Mouse (Mus musculus) intestine, embryonic 15.5 days (tissue): Measurements from ENCODE around the gene Grtp1. TPM values are rescaled to one million over a fixed set of nuclear protein-coding genes. Genes with fewer than 3 reads are reported as not detected.

Experiments
- ATAC-seq: fragments of 200-750 bp; cut with Nextera tagmentation; 2 replicates; pipeline ENCODE4 v1.8.0; 2017; ENCODE audit warnings: moderate TSS enrichment, moderate library complexity
- H3K27ac ChIP-seq: fragments of 300-500 bp; sonication (generic); 2 replicates; pipeline ENCODE4 v1.5.1; 2015; ENCODE audit warnings: mild to moderate bottlenecking, inconsistent platforms
- H3K27me3 ChIP-seq: fragments of 300-500 bp; sonication (generic); replicated peaks from 2 replicates; pipeline ENCODE4 v1.6.1; 2015; ENCODE audit warnings: inconsistent platforms
- H3K36me3 ChIP-seq: fragments of 300-500 bp; sonication (generic); 2 replicates; pipeline ENCODE4 v1.6.1; 2015; ENCODE audit warnings: inconsistent platforms
- H3K4me1 ChIP-seq: fragments of 300-500 bp; sonication (generic); replicated peaks from 2 replicates; pipeline ENCODE4 v1.6.1; 2015; ENCODE audit warnings: inconsistent platforms
- H3K4me2 ChIP-seq: fragments of 300-500 bp; sonication (generic); replicated peaks from 2 replicates; pipeline ENCODE4 v1.6.1; 2015; ENCODE audit warnings: mild to moderate bottlenecking, inconsistent platforms
- H3K4me3 ChIP-seq: fragments of 300-500 bp; sonication (generic); replicated peaks from 2 replicates; pipeline ENCODE4 v1.5.1; 2015; ENCODE audit warnings: inconsistent platforms
- H3K9ac ChIP-seq: fragments of 300-500 bp; sonication (generic); 2 replicates; pipeline ENCODE4 v1.6.1; 2015; ENCODE audit warnings: inconsistent platforms
- H3K9me3 ChIP-seq: fragments of 300-500 bp; sonication (generic); 2 replicates; pipeline ENCODE4 v1.6.1; 2016; ENCODE audit warnings: inconsistent platforms
- WGBS: fragments of 180-500 bp; shearing (Covaris S2); methylation state at CpG from one replicate; pipeline ENCODE4 v1.1.7; 2015; 5-methylcytosine and 5-hydroxymethylcytosine counted together
- polyA plus RNA-seq: library from polyadenylated mRNA; unstranded; fragments of >200 nt; fragmentation: Nextera tagmentation; extraction: Ambion mirVana; gene quantifications from 2 replicates; pipeline ENCODE4 v1.2.1, GENCODE M21; 2015

The Grtp1 gene
- polyA plus RNA-seq, 1 experiment from 2014 or later: 51.6 TPM

DNA sequence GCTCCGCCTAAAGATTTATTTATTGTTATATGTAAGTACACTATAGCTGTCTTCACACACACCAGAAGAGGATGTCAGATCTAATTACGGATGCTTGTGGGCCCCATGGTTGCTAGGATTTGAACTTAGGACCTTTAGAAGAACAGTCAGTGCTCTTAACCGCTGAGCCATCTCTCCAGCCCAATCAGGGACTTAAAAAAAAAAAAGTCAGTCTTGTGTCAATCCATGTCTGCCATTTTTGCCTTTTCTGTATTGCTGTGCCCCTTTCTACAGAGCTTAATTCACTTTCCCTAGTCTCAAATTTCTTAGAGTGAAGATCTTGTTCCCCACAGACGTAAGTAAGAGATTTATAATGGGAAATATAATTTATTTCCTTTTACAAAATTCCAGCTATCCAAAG is 18.0 kb upstream of the Grtp1 start:
- ATAC-seq: no peak
- no peaks in the 10 kb centered on the region for H3K27me3 ChIP-seq
- no peaks in the 10 kb centered on the region for H3K36me3 ChIP-seq
- H3K27ac ChIP-seq: no peak overlapping the region
- 77% methylated on average over 4 of the region's 4 CpGs for WGBS
- no peak overlapping the region for H3K4me2 ChIP-seq
- peaks cover 5% of the 10 kb centered on the region for H3K4me1 ChIP-seq
- H3K9ac ChIP-seq: no peak overlapping the region
- no peak overlapping the region for H3K4me3 ChIP-seq
- no peaks in the 10 kb centered on the region for H3K9me3 ChIP-seq

DNA sequence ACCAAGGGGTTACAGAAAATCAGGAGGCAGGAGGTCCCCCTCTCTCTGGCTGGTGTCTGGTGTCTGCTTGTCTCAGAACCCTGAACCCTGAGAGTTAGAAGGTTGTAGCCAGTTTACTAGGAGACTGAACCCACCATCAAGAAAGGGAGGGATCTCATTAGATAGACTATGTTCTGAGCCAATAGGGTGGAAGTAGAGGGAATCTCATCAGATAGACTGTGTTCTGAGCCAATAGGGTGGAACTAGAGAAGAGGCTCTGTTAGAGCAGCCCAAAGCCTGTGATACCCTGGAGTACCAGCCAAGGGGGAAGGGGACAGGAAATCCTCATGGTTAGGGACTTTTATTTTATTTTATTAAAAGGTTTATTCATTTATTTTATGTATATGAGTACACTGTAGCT is 17.6 kb upstream of the Grtp1 start:
- H3K4me1 ChIP-seq: peaks cover 8% of the 10 kb centered on the region
- no peaks in the 10 kb centered on the region for H3K27me3 ChIP-seq
- no peak overlapping the region for H3K27ac ChIP-seq
- no peak for ATAC-seq
- no peak overlapping the region for H3K4me3 ChIP-seq
- H3K9me3 ChIP-seq: no peaks in the 10 kb centered on the region
- H3K9ac ChIP-seq: no peak overlapping the region
- no peak overlapping the region for H3K4me2 ChIP-seq
- H3K36me3 ChIP-seq: no peaks in the 10 kb centered on the region

DNA sequence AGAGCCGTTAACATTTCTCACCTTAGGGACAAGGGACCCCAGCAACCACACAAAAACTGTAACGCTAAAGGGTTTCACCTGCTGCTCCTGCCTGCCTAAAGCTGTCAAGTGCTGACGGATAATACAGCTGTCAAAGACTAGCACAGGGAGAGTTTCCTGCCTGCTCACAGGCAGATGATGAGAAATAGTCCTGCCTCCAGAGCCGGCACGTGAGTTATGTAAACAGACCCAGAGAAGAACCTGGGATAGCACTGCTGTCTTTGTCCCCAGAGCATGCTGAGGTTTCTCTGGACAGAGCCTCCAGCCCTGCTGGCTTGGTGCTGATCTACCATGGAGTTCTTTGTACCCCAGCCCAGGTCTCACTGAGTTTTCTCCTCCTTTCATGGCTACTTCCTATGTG is 16.7 kb upstream of the Grtp1 start:
- no peak for ATAC-seq
- Histone ChIP-seq H3K9me3 (no peaks in the 10 kb centered on the region), H3K4me1 (peaks cover 9% of the 10 kb centered on the region), H3K27ac (no peak overlapping the region), H3K27me3 (no peaks in the 10 kb centered on the region), H3K4me3 (no peak overlapping the region), H3K36me3 (no peaks in the 10 kb centered on the region), H3K9ac (no peak overlapping the region), H3K4me2 (no peak overlapping the region)
- WGBS: 13% methylated on average over 5 of the region's 5 CpGs

DNA sequence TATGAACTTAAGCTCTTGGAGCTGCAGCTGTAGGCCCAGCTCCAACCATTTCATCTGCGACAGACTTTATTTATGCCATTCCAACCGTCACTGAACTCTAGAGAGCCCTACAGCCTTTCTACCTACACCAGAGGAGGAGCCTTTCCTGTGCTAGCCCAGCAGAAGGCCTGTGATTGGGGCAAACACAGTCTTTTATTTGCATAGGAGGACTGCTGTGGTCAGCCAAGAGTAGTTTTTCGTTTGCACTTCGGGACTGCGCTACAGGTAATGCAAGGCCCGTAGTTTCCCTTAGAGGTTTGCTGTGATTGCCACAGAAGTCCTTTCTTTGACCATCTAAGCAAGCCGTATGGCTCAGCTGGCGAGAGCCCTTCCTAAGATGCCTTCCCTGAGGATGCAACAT is 16.0 kb upstream of the Grtp1 start:
- H3K4me1 ChIP-seq: peaks cover 9% of the 10 kb centered on the region
- 57% methylated on average over 8 of the region's 8 CpGs for WGBS
- no peak for ATAC-seq
- no peak overlapping the region for H3K4me3 ChIP-seq
- H3K4me2 ChIP-seq: no peak overlapping the region
- no peak overlapping the region for H3K9ac ChIP-seq
- H3K27ac ChIP-seq: no peak overlapping the region
- no peaks in the 10 kb centered on the region for H3K36me3 ChIP-seq
- H3K27me3 ChIP-seq: no peaks in the 10 kb centered on the region
- H3K9me3 ChIP-seq: no peaks in the 10 kb centered on the region

DNA sequence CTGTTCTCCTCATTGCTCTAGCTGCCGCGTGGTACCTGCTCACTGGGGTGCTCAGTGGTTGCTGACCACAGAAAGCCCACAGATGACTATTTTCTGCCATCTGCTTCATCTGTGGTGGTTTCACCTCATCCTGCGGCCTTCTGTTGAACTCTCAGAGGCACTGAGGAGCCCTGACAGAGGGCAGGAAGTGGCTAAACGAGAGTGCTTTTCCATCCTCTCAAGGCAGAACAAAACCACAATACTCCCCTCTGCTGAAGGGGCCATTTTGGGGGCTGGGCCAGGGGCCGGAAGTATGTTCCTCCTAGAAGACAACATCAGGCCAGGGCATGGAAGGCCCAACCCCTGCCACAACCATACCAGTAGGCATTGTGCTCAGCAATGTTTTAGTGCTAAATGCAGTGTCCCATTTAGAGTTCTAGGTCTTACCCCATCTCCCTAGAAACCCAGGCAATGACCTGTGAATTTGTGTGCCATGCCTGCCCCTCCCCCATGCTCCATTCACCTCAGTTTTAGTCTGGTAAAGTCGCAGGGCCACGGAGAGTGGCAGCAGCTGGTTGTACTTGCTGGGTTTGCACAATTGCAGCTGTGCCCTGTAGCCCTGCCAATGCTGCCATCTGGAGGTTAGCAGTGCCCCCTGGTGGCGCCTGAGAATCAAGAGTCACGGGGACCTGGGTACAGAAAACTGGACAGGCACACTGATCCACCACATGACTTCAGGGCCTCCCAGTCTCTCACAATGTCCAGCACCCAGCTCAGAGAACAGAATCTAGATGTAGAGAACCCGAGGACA is 13.3 kb upstream of the Grtp1 start:
- Histone ChIP-seq H3K9me3 (no peaks in the 10 kb centered on the region), H3K27ac (no peak overlapping the region), H3K4me3 (no peak overlapping the region), H3K27me3 (no peaks in the 10 kb centered on the region), H3K4me1 (peaks cover 10% of the 10 kb centered on the region), H3K4me2 (peak overlapping the region; percentile 35; the same call in 1 of the 2 replicates), H3K9ac (no peak overlapping the region), H3K36me3 (no peaks in the 10 kb centered on the region)
- 22% methylated on average over 10 of the region's 10 CpGs for WGBS
- ATAC-seq: peak; percentile 85

DNA sequence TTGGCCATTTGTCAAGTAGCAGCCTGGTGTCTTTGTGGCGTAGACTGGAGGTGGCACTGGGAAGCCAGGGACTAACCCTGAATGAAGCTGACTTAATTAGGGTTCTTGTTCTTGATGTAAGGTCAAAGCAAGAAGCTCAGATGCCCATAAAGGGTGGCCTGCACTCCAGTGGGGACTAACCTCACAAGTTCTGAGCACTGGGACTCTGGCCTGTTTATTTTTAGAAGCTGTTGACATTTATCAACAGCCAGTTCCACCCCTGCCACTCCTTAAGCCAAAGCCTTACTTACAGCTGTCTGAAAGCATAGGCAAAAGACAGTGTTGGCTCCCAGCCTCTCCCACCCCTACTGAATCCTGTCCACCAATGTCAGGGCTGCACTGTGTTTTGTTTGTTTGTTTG is 9.3 kb upstream of the Grtp1 start:
- H3K27me3 ChIP-seq: no peaks in the 10 kb centered on the region
- no peak overlapping the region for H3K4me3 ChIP-seq
- no peak for ATAC-seq
- H3K36me3 ChIP-seq: no peaks in the 10 kb centered on the region
- H3K4me1 ChIP-seq: peaks cover 10% of the 10 kb centered on the region
- no peaks in the 10 kb centered on the region for H3K9me3 ChIP-seq
- H3K27ac ChIP-seq: no peak overlapping the region
- H3K9ac ChIP-seq: no peak overlapping the region
- 49% methylated on average over 1 of the region's 1 CpGs for WGBS
- no peak overlapping the region for H3K4me2 ChIP-seq

DNA sequence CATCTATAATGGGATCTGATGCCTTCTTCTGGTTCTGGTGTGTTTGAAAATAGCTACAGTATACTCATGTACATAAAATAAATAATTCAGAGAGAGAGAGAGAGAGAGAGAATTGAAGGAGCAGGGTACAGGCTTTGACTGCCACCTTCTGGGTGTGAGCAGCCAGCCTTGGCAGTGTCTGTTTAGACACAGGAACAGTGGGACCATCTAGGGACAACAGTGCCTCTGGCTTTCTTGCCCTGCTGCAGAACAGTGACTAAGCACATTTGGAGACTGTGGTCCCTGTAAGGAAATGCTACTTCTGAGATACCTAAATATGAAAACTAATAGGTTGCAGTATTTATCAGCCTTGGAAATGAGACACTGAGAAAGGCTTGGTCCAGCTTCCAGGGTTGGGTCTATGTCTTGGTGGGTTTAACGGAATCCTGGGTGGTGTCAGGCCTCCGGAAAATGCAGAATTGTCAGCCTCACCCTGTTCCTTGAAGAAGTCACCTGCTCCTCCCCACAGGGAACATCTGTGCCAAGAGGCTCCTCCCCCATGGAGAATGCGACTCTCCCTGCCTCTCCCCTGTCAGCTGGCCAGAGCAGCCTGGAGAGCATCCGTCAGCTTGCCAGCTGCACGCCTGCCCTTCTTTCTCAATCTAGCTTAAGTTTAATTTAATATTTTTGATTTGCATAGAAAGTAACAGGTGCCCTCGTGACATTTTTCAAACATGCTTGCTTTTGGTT is 8.4 kb upstream of the Grtp1 start:
- 39% methylated on average over 6 of the region's 6 CpGs for WGBS
- peaks cover 11% of the 10 kb centered on the region for H3K4me1 ChIP-seq
- ATAC-seq: no peak
- no peak overlapping the region for H3K4me2 ChIP-seq
- no peaks in the 10 kb centered on the region for H3K36me3 ChIP-seq
- H3K27ac ChIP-seq: no peak overlapping the region
- no peak overlapping the region for H3K9ac ChIP-seq
- no peak overlapping the region for H3K4me3 ChIP-seq
- no peaks in the 10 kb centered on the region for H3K27me3 ChIP-seq
- no peaks in the 10 kb centered on the region for H3K9me3 ChIP-seq

DNA sequence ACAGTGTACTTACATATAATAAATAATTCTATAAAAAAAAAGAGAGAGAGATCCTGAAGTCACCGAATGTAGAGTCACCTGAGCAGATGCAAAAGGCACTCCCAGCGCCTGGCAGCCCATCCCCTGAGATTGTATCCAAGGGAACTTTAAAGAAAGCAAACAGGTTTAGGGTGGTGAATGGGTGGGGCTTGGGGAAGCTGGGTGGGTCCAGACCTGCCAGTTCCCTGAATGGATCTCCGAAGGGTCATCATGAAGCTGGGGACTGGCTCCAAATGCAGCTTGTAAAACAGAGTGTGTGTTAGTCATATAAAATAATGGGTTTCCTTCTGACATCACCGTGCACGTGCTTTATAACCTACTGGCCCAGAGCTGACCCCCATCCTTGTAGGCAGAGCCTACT is 5.9 kb upstream of the Grtp1 start:
- H3K4me3 ChIP-seq: no peak overlapping the region
- ATAC-seq: peak; percentile 60
- H3K27me3 ChIP-seq: no peaks in the 10 kb centered on the region
- no peaks in the 10 kb centered on the region for H3K9me3 ChIP-seq
- H3K4me1 ChIP-seq: peaks cover 4% of the 10 kb centered on the region
- H3K9ac ChIP-seq: no peak overlapping the region
- 22% methylated on average over 5 of the region's 5 CpGs for WGBS
- no peaks in the 10 kb centered on the region for H3K36me3 ChIP-seq
- no peak overlapping the region for H3K4me2 ChIP-seq
- no peak overlapping the region for H3K27ac ChIP-seq

DNA sequence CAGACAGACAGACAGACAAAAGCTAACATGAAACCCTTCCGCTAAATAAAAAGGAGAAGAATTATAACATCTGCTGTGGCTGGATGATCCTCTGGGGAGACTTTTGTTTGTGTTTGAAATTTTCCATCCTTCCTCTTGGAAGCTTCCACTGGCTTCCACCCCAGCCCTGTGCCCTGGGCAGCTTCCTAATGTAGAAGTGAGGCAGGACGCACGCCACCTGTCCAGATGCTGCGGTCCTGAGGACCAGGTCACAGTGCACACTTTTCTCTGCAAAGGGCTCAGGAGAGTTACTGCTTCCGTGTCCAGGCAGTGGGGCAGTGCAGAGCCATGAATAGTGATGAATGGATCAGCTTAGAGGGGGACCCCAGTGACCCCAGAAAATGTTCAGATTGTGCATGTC is 4.9 kb upstream of the Grtp1 start:
- WGBS: 75% methylated on average over 5 of the region's 5 CpGs
- H3K9me3 ChIP-seq: no peaks in the 10 kb centered on the region
- H3K4me3 ChIP-seq: no peak overlapping the region
- no peak overlapping the region for H3K27ac ChIP-seq
- no peak for ATAC-seq
- H3K9ac ChIP-seq: no peak overlapping the region
- peaks cover 4% of the 10 kb centered on the region for H3K4me1 ChIP-seq
- H3K36me3 ChIP-seq: no peaks in the 10 kb centered on the region
- H3K4me2 ChIP-seq: no peak overlapping the region
- H3K27me3 ChIP-seq: peaks cover 7% of the 10 kb centered on the region; the same call in 1 of the 2 replicates

DNA sequence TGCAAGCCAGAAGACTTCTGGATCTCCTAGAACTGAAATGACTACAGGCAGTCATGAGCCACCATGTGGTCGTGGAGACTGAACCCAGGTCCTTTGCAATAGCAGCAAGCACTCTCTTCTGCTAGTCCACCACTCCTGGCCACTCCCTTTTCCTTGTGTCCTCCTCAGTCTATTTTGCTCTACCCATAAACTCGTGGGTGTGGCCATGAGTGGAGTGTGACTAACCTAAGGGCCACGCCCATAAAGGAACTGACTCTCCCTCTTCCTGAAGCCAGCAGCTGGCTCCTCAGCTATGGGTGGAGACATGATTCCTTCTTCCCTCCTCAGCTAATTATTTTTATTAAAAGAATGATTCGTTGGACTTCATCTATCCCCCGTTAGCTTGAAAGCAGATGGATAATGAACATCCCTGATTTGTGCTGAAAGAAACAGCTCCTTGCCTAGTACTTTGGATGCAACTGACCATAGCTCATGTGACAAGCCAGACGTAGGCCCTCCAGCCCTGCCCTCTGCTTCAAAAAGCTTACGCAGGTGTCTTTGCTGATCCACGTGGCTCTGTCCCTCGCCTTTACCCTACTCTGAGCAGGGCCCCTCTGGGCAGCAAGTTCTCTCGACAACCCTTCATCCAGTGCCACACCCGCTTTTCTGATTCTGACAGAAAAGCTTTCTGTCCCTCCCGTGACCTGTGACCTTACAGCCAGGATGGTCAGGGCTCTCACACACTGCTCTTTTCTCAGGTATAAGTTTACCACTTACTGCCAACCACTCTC is 4.1 kb upstream of the Grtp1 start:
- ATAC-seq: peak; percentile 68
- 60% methylated on average over 12 of the region's 12 CpGs for WGBS
- H3K36me3 ChIP-seq: no peaks in the 10 kb centered on the region
- no peak overlapping the region for H3K4me3 ChIP-seq
- H3K9ac ChIP-seq: no peak overlapping the region
- H3K9me3 ChIP-seq: no peaks in the 10 kb centered on the region
- no peak overlapping the region; the same call in 1 of the 2 replicates for H3K27ac ChIP-seq
- H3K27me3 ChIP-seq: peaks cover 10% of the 10 kb centered on the region; the same call in 1 of the 2 replicates
- no peak overlapping the region for H3K4me2 ChIP-seq
- peaks cover 4% of the 10 kb centered on the region for H3K4me1 ChIP-seq

DNA sequence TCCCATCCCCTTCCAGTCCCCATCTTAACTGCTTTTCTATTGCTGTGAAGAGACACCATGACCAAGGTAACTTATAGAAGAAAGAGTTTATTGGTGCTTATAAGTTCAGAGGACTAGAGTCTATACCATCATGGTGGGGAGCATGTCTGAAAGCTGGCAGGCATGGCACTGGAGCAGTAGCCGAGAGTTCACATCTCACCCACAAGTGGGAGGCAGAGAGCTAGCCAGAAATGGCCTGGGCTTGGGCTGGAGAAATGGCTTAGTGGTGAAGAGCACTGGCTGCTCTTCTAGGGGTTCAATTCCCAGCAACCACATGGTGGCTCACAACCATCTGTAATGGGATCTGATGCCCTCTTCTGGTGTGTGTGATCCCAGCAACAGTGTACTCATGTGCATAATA is 3.1 kb upstream of the Grtp1 start:
- no peak for ATAC-seq
- H3K27ac ChIP-seq: no peak overlapping the region
- WGBS: 82% methylated on average over 1 of the region's 1 CpGs

DNA sequence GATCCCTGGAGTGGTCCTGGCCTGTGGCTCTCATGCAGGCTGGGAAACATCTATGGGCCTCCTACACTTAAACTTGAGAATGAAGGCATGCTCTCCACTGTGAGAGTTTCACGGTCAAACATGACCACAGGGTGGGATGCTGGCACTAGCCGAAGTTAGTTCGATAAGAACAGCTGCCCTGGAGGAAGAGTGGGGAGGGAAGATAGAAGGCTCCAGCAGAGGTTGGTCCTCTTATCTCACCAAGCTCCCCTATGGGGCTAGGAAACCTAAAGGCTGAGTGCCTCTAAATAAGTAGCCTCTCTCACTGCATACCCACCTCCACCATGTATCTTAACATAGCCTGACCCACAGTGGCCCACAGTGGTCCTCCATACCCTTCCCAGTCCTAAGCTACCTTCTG is 2.4 kb upstream of the Grtp1 start:
- Histone ChIP-seq H3K9ac (no peak overlapping the region), H3K36me3 (no peaks in the 10 kb centered on the region), H3K27me3 (peaks cover 11% of the 10 kb centered on the region; the same call in 1 of the 2 replicates), H3K9me3 (no peaks in the 10 kb centered on the region), H3K4me1 (peaks cover 2% of the 10 kb centered on the region), H3K4me3 (no peak overlapping the region), H3K27ac (no peak overlapping the region), H3K4me2 (no peak overlapping the region)
- WGBS: 90% methylated on average over 3 of the region's 3 CpGs
- no peak for ATAC-seq

More for the DNA sequence above, 3.1 kb upstream of the Grtp1 start:
- H3K4me3 ChIP-seq: no peak overlapping the region
- no peak overlapping the region for H3K9ac ChIP-seq
- peaks cover 2% of the 10 kb centered on the region for H3K4me1 ChIP-seq
- H3K9me3 ChIP-seq: no peaks in the 10 kb centered on the region
- H3K4me2 ChIP-seq: no peak overlapping the region
- no peaks in the 10 kb centered on the region for H3K36me3 ChIP-seq
- H3K27me3 ChIP-seq: peaks cover 11% of the 10 kb centered on the region; the same call in 1 of the 2 replicates
